Mouse (Mus musculus): Measurements from ENCODE around the gene Rcan2. TPM values are rescaled to one million over a fixed set of nuclear protein-coding genes. Genes with fewer than 3 reads are reported as not detected.

Rcan2 gene
- polyA plus RNA-seq, 1 experiment, result 3.1 TPM

- no peaks in the 10 kb centered on the region for H3K9me3 ChIP-seq (replicated peaks; ENCODE audit: control insufficient read depth, insufficient read depth, low read length, poor library complexity, severe bottlenecking)
- H3K9ac ChIP-seq (ENCODE audit: low read depth, poor library complexity, severe bottlenecking), result no peak overlapping the region
- TF ChIP-seq EP300 (IDR thresholded peaks at IDR 0.05; ENCODE audit: insufficient read depth, low read depth, low read length), result no peak
- TF ChIP-seq POLR2A (IDR thresholded peaks at IDR 0.05; ENCODE audit: insufficient read depth, low read length), result no peak
- no peak for TF ChIP-seq CTCF (IDR thresholded peaks at IDR 0.05; ENCODE audit: low read depth, low read length)
- no peaks in the 10 kb centered on the region for H3K27me3 ChIP-seq (ENCODE audit: control insufficient read depth, insufficient read depth, low read length, poor library complexity, severe bottlenecking)
- H3K27ac ChIP-seq (ENCODE audit: insufficient read depth, low read length), result no peak overlapping the region
- H3K4me3 ChIP-seq (ENCODE audit: low read depth, low read length), result no peak overlapping the region
- no peaks in the 10 kb centered on the region for H3K4me1 ChIP-seq (ENCODE audit: control insufficient read depth, insufficient read depth, low read length)
- H3K36me3 ChIP-seq (ENCODE audit: control insufficient read depth, insufficient read depth, low read length, poor library complexity, severe bottlenecking), result no peaks in the 10 kb centered on the region
Measured at GRCm38 (mm10) chr17:44058145-44058544, 257.0 kb downstream of the Rcan2 start.

GRCm38 (mm10) chr17:44060781-44061180, 259.6 kb downstream of the Rcan2 start:
- H3K27me3 ChIP-seq (ENCODE audit: control insufficient read depth, insufficient read depth, low read length, poor library complexity, severe bottlenecking), result no peaks in the 10 kb centered on the region
- TF ChIP-seq EP300 (IDR thresholded peaks at IDR 0.05; ENCODE audit: insufficient read depth, low read depth, low read length), result no peak
- no peak for TF ChIP-seq POLR2A (IDR thresholded peaks at IDR 0.05; ENCODE audit: insufficient read depth, low read length)
- no peak for TF ChIP-seq CTCF (IDR thresholded peaks at IDR 0.05; ENCODE audit: low read depth, low read length)
- no peaks in the 10 kb centered on the region for H3K4me1 ChIP-seq (ENCODE audit: control insufficient read depth, insufficient read depth, low read length)
- H3K27ac ChIP-seq (ENCODE audit: insufficient read depth, low read length), result no peak overlapping the region
- H3K4me3 ChIP-seq (ENCODE audit: low read depth, low read length), result no peak overlapping the region
- no peaks in the 10 kb centered on the region for H3K36me3 ChIP-seq (ENCODE audit: control insufficient read depth, insufficient read depth, low read length, poor library complexity, severe bottlenecking)
- no peaks in the 10 kb centered on the region for H3K9me3 ChIP-seq (replicated peaks; ENCODE audit: control insufficient read depth, insufficient read depth, low read length, poor library complexity, severe bottlenecking)
- H3K9ac ChIP-seq (ENCODE audit: low read depth, poor library complexity, severe bottlenecking), result no peak overlapping the region

GRCm38 (mm10) chr17:44061289-44061890, 260.2 kb downstream of the Rcan2 start:
- Histone ChIP-seq H3K9ac (ENCODE audit: low read depth, poor library complexity, severe bottlenecking) (no peak overlapping the region), H3K27ac (ENCODE audit: insufficient read depth, low read length) (no peak overlapping the region), H3K36me3 (ENCODE audit: control insufficient read depth, insufficient read depth, low read length, poor library complexity, severe bottlenecking) (no peaks in the 10 kb centered on the region), H3K4me3 (ENCODE audit: low read depth, low read length) (no peak overlapping the region), H3K4me1 (ENCODE audit: control insufficient read depth, insufficient read depth, low read length) (no peaks in the 10 kb centered on the region), H3K27me3 (ENCODE audit: control insufficient read depth, insufficient read depth, low read length, poor library complexity, severe bottlenecking) (no peaks in the 10 kb centered on the region), H3K9me3 (replicated peaks; ENCODE audit: control insufficient read depth, insufficient read depth, low read length, poor library complexity, severe bottlenecking) (no peaks in the 10 kb centered on the region)
- TF ChIP-seq CTCF (IDR thresholded peaks at IDR 0.05; ENCODE audit: low read depth, low read length) (no peak), POLR2A (IDR thresholded peaks at IDR 0.05; ENCODE audit: insufficient read depth, low read length) (no peak), EP300 (IDR thresholded peaks at IDR 0.05; ENCODE audit: insufficient read depth, low read depth, low read length) (no peak)

GRCm38 (mm10) chr17:44068876-44069275, 267.7 kb downstream of the Rcan2 start:
- Histone ChIP-seq H3K9ac (ENCODE audit: low read depth, poor library complexity, severe bottlenecking) (no peak overlapping the region), H3K4me1 (ENCODE audit: control insufficient read depth, insufficient read depth, low read length) (no peaks in the 10 kb centered on the region), H3K27me3 (ENCODE audit: control insufficient read depth, insufficient read depth, low read length, poor library complexity, severe bottlenecking) (no peaks in the 10 kb centered on the region), H3K9me3 (replicated peaks; ENCODE audit: control insufficient read depth, insufficient read depth, low read length, poor library complexity, severe bottlenecking) (peaks cover 3% of the 10 kb centered on the region; the same call in 1 of the 2 replicates), H3K27ac (ENCODE audit: insufficient read depth, low read length) (no peak overlapping the region), H3K36me3 (ENCODE audit: control insufficient read depth, insufficient read depth, low read length, poor library complexity, severe bottlenecking) (no peaks in the 10 kb centered on the region), H3K4me3 (ENCODE audit: low read depth, low read length) (no peak overlapping the region)
- no peak for TF ChIP-seq POLR2A (IDR thresholded peaks at IDR 0.05; ENCODE audit: insufficient read depth, low read length)
- no peak for TF ChIP-seq EP300 (IDR thresholded peaks at IDR 0.05; ENCODE audit: insufficient read depth, low read depth, low read length)
- no peak for TF ChIP-seq CTCF (IDR thresholded peaks at IDR 0.05; ENCODE audit: low read depth, low read length)

GRCm38 (mm10) chr17:44071680-44072079, 270.5 kb downstream of the Rcan2 start:
- TF ChIP-seq EP300 (IDR thresholded peaks at IDR 0.05; ENCODE audit: insufficient read depth, low read depth, low read length) (no peak), CTCF (IDR thresholded peaks at IDR 0.05; ENCODE audit: low read depth, low read length) (no peak), POLR2A (IDR thresholded peaks at IDR 0.05; ENCODE audit: insufficient read depth, low read length) (no peak)
- H3K4me3 ChIP-seq (ENCODE audit: low read depth, low read length), result no peak overlapping the region
- no peaks in the 10 kb centered on the region for H3K27me3 ChIP-seq (ENCODE audit: control insufficient read depth, insufficient read depth, low read length, poor library complexity, severe bottlenecking)
- H3K27ac ChIP-seq (ENCODE audit: insufficient read depth, low read length), result no peak overlapping the region
- no peaks in the 10 kb centered on the region for H3K4me1 ChIP-seq (ENCODE audit: control insufficient read depth, insufficient read depth, low read length)
- no peak overlapping the region for H3K9ac ChIP-seq (ENCODE audit: low read depth, poor library complexity, severe bottlenecking)
- H3K36me3 ChIP-seq (ENCODE audit: control insufficient read depth, insufficient read depth, low read length, poor library complexity, severe bottlenecking), result no peaks in the 10 kb centered on the region
- peaks cover 3% of the 10 kb centered on the region; the same call in 1 of the 2 replicates for H3K9me3 ChIP-seq (replicated peaks; ENCODE audit: control insufficient read depth, insufficient read depth, low read length, poor library complexity, severe bottlenecking)

- Histone ChIP-seq H3K9ac (ENCODE audit: low read depth, poor library complexity, severe bottlenecking) (no peak overlapping the region), H3K27me3 (ENCODE audit: control insufficient read depth, insufficient read depth, low read length, poor library complexity, severe bottlenecking) (no peaks in the 10 kb centered on the region), H3K36me3 (ENCODE audit: control insufficient read depth, insufficient read depth, low read length, poor library complexity, severe bottlenecking) (no peaks in the 10 kb centered on the region), H3K27ac (ENCODE audit: insufficient read depth, low read length) (no peak overlapping the region), H3K4me3 (ENCODE audit: low read depth, low read length) (no peak overlapping the region), H3K9me3 (replicated peaks; ENCODE audit: control insufficient read depth, insufficient read depth, low read length, poor library complexity, severe bottlenecking) (peaks cover 3% of the 10 kb centered on the region; the same call in 1 of the 2 replicates), H3K4me1 (ENCODE audit: control insufficient read depth, insufficient read depth, low read length) (no peaks in the 10 kb centered on the region)
- TF ChIP-seq EP300 (IDR thresholded peaks at IDR 0.05; ENCODE audit: insufficient read depth, low read depth, low read length), result no peak
- TF ChIP-seq CTCF (IDR thresholded peaks at IDR 0.05; ENCODE audit: low read depth, low read length), result no peak
- TF ChIP-seq POLR2A (IDR thresholded peaks at IDR 0.05; ENCODE audit: insufficient read depth, low read length), result no peak
Measured at GRCm38 (mm10) chr17:44075601-44076000, 274.4 kb downstream of the Rcan2 start.
